Mouse (Mus musculus) heart, embryonic 11.5 days (tissue): ENCODE results near the gene Zfr2. TPM values are rescaled to one million over a fixed set of nuclear protein-coding genes. Genes with fewer than 3 reads are reported as not detected.
A peak's percentile ranks its signal among the peaks of the same experiment; 100 is the strongest.

Experiments used
- ATAC-seq: fragments of 200-750 bp; cut with Nextera tagmentation; replicated peaks from 2 replicates; pipeline ENCODE4 v1.8.0; 2017; ENCODE audit warnings: moderate library complexity; ENCODE audit not compliant: insufficient number of reproducible peaks, low FRiP score, low TSS enrichment
- H3K27ac ChIP-seq: fragments of 300-500 bp; sonication (generic); 2 replicates; pipeline ENCODE4 v1.5.1; 2014; ENCODE audit warnings: mild to moderate bottlenecking, low read depth, low read length
- H3K27me3 ChIP-seq: fragments of 300-500 bp; sonication (generic); 2 replicates; pipeline ENCODE4 v1.6.1; 2014; ENCODE audit warnings: mild to moderate bottlenecking, low read length, mixed read lengths; ENCODE audit not compliant: control insufficient read depth, insufficient read depth
- H3K36me3 ChIP-seq: fragments of 300-500 bp; sonication (generic); 2 replicates; pipeline ENCODE4 v1.6.1; 2014; ENCODE audit warnings: mild to moderate bottlenecking, low read length, moderate library complexity, mixed read lengths; ENCODE audit not compliant: control insufficient read depth, insufficient read depth
- H3K4me1 ChIP-seq: fragments of 300-500 bp; sonication (generic); 2 replicates; pipeline ENCODE4 v1.6.1; 2014; ENCODE audit warnings: low read length; ENCODE audit not compliant: control insufficient read depth, insufficient read depth
- H3K4me2 ChIP-seq: fragments of 300-500 bp; sonication (generic); 2 replicates; pipeline ENCODE4 v1.6.1; 2014; ENCODE audit warnings: mild to moderate bottlenecking, moderate library complexity
- H3K4me3 ChIP-seq: fragments of 300-500 bp; sonication (generic); 2 replicates; pipeline ENCODE4 v1.5.1; 2014; ENCODE audit warnings: low read depth, low read length
- H3K9ac ChIP-seq: fragments of 300-500 bp; sonication (generic); 2 replicates; pipeline ENCODE4 v1.6.1; 2014; ENCODE audit warnings: mild to moderate bottlenecking, low read depth, low read length, moderate library complexity
- H3K9me3 ChIP-seq: fragments of 300-500 bp; sonication (generic); replicated peaks from 2 replicates; pipeline ENCODE4 v1.6.1; 2016; ENCODE audit warnings: low read length; ENCODE audit not compliant: control insufficient read depth
- WGBS: fragments of 180-500 bp; shearing (Covaris S2); extraction: QIAGEN DNeasy Blood & Tissue Kit; methylation state at CpG from one replicate; pipeline ENCODE4 v1.1.7; 2014; ENCODE audit not compliant: insufficient replicate concordance; 5-methylcytosine and 5-hydroxymethylcytosine counted together
- polyA plus RNA-seq: library from polyadenylated mRNA; unstranded; fragments of >200 nt; fragmentation: Nextera tagmentation; extraction: Ambion mirVana; gene quantifications from 2 replicates; pipeline ENCODE4 v1.2.1, GENCODE M21; 2014

The Zfr2 gene
- polyA plus RNA-seq, 1 experiment from 2014 or later, result 2.3 TPM

DNA sequence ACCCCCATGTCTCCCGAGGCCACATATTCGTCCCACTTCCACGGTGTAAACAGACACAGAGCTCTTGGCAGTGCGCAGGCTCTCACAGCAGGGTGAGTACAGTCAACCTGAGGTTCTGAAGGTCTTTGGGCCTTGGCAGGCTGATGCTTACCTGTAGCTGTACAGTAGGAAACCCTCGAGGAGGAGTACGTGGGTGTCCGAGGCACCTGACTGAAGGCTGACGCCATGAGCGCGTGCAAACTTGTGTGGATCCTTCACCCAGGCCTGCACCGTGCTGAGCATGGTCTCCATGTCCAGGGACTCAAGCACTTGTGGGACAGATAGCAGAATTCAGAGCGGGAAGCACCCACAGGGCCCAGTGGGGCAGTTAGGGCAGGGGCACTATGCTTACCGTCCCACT lies 32.8 kb upstream of the Zfr2 start:
- Histone ChIP-seq H3K9ac (peak overlapping the region; percentile 47), H3K27ac (peak overlapping the region; percentile 43; the same call in 1 of the 2 replicates), H3K27me3 (peaks cover 5% of the 10 kb centered on the region; the same call in 1 of the 2 replicates), H3K36me3 (no peaks in the 10 kb centered on the region), H3K4me3 (no peak overlapping the region), H3K4me1 (peaks cover 40% of the 10 kb centered on the region), H3K4me2 (no peak overlapping the region), H3K9me3 (no peaks in the 10 kb centered on the region)
- no peak for ATAC-seq
- 78% methylated on average over 13 of the region's 13 CpGs for WGBS

DNA sequence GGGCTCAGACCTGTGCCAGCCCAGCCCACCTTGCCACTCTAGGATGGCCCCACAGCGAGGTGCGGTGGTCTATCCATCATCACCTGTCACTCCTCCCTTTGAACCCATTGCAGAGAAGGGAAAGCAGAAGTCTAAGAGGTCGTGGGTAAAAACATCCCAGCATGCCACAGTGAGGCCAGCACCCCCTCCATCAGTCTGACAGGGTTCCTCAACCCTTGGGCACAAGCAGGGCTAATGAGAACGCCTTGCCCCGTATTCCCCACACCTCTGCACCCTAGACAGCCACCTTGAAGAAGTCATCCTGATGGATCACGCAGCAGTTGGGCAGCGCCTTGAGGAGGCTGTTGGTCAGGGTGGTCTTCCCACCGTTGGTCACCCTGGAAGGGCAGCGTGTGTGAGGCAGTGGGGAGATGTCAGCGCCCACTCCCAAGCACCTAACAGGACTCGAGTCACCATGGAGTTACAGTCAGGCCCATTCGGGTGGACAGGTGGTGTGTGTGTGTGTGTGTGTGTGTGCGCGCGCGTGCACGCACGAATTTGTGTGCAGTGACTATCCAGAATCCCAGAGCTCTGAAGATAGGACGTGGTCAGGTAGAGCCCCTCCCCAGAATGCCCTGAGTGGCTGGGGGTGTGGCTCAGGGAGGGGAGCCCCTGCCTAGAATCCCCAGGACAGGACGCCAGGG lies 32.2 kb upstream of the Zfr2 start:
- Histone ChIP-seq H3K4me1 (peaks cover 40% of the 10 kb centered on the region), H3K27ac (peak overlapping the region; percentile 76), H3K9me3 (no peaks in the 10 kb centered on the region), H3K9ac (peak overlapping the region; percentile 58), H3K36me3 (no peaks in the 10 kb centered on the region), H3K27me3 (peaks cover 4% of the 10 kb centered on the region; the same call in 1 of the 2 replicates), H3K4me2 (0 out of 2 replicates have a peak overlapping the region, but pooled peaks have one; percentile 1), H3K4me3 (no peak overlapping the region)
- 67% methylated on average over 20 of the region's 20 CpGs for WGBS
- no peak for ATAC-seq

DNA sequence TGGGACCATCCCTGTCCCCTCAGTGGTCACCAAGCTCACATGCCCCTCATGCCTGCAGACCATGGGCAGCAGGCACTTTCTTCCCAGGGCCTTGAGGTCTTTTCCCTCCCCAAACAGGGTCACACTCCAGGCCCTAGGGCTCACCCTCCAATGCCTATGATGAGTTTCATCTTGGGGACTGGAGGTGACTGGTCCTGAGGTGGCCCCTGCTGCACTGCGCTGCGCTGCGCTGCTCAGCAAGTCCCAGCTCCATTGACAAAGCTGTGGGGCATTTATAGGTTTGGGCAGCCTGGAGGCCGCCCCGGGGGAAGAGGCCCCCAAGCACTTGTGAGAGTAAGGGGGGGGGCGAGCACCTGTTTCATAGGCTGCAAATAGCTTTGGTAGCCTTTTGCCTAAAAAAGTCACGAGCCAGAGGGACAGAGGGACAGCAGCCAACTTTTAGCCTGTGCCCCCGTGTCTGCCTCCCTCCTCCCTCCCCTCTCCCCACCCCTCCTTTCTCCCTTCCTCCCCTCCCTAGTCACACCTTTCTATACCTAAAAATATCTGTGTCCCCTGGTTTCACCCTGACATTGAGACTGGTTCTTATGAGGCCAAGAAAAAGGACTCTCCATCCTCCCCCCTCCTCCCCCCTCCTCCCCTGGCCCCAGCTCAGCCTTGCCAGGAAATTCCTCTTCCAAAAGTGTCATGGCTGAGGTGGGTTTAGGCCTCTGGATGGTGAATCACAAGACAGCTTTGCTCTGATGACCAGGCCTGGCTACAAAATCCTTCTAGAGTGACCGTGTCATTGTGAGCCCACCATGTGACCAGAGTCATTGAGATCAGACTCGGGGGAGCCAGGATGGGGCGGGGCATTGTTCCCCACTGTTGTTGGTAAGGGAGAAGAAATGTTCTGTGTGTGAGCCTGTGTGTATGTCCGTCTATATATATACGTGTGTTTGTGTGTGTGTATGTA lies 30.9 kb upstream of the Zfr2 start, which contains the start of gene Nmrk2:
Nmrk2 (minus strand) TSS at position 245 of the 952 bp plus-strand sequence.
- no peaks in the 10 kb centered on the region for H3K9me3 ChIP-seq
- peak within 1 kb of the TSS; percentile 58 for H3K9ac ChIP-seq
- H3K27me3 ChIP-seq, result peaks cover 2% of the 10 kb centered on the region; the same call in 1 of the 2 replicates
- peaks cover 35% of the 10 kb centered on the region for H3K4me1 ChIP-seq
- no peak within 1 kb of the TSS for H3K4me3 ChIP-seq
- 53% methylated on average over 13 of the region's 13 CpGs for WGBS
- 0 out of 2 replicates have a peak, but pooled peaks have one; percentile 8 for ATAC-seq
- H3K4me2 ChIP-seq, result peak within 1 kb of the TSS; percentile 42
- H3K27ac ChIP-seq, result peak within 1 kb of the TSS; percentile 76
- no peaks in the 10 kb centered on the region for H3K36me3 ChIP-seq

DNA sequence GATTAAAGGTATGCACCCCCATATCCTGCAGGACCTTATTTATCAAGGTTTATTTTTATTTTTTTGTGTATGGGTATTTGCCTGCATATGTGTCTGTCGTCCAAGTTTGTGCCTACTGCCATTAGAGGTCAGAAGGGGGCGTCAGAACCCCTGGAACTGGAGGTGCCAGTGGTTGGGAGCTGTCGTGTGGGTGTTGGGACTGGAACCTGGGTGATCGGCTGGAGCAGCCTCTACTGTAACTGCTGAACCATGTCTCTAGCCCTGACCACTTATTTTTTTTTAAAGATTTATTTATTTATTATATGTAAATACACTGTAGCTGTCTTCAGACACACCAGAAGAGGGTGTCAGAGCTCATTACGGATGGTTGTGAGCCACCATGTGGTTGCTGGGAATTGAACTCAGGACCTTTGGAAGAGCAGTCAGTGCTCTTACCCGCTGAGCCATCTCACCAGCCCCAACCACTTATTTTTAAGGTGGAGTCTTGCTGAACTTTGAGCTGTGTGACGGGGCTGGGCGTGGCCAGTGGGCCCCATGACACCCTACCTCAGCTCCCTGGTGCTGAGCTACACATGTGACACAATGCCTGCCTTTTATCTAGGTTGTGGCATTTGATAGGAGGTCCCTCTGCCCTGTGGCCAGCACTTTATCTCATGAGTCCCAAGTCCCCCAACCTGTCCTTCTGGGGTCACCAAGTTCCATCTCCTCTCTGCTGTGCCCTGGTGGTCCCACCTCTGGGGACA lies 29.8 kb upstream of the Zfr2 start:
- 0 out of 2 replicates have a peak, but pooled peaks have one; percentile 8 for ATAC-seq
- WGBS, result 63% methylated on average over 8 of the region's 8 CpGs
- Histone ChIP-seq H3K4me2 (no peak overlapping the region), H3K4me1 (peaks cover 31% of the 10 kb centered on the region), H3K27ac (peak overlapping the region; percentile 76; the same call in 1 of the 2 replicates), H3K27me3 (peaks cover 2% of the 10 kb centered on the region; the same call in 1 of the 2 replicates), H3K4me3 (no peak overlapping the region), H3K9ac (no peak overlapping the region), H3K9me3 (no peaks in the 10 kb centered on the region), H3K36me3 (no peaks in the 10 kb centered on the region)

DNA sequence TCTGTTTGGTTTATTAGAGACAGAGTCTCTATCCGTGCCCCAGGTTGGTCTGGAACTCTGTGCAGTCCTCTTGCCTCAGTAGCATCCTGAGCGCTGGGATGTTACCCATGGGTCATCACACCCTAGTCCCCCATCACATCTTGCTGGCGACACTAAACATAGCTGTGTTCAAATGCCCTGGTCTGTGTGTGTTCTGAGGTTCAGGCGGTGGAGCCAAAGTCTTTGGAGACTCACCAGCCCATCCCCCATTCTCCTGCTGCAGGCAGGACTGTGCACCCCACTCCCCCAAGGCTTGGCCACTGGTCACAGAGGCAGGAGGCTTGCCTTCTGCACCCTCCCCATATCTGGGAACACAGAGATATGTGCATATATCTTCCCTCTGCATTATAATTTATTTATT lies 28.8 kb upstream of the Zfr2 start:
- Histone ChIP-seq H3K9me3 (no peaks in the 10 kb centered on the region), H3K4me3 (no peak overlapping the region), H3K9ac (no peak overlapping the region), H3K27ac (no peak overlapping the region), H3K27me3 (peaks cover 2% of the 10 kb centered on the region; the same call in 1 of the 2 replicates), H3K4me2 (no peak overlapping the region), H3K36me3 (no peaks in the 10 kb centered on the region), H3K4me1 (peaks cover 27% of the 10 kb centered on the region)
- 54% methylated on average over 4 of the region's 4 CpGs for WGBS
- no peak for ATAC-seq

DNA sequence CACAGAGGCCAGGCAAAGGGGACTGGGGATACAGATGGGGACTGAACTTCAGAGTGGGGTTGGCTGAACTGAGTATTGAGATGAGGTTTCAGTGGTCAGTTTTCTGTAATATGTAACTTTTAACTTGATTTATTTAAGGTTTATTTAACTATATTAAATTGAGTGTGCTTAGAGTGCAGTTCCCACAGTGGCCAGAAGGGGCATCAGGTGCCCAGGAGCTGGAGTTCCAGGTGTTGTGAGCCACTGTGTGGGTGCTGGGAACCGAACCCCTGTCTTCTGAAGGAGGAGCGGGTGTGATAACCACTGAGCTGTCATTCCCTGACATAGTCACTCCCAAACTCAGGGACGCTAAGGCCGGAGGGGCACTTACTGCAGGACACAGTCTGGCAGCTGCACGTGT lies 22.8 kb upstream of the Zfr2 start:
- no peak overlapping the region for H3K27ac ChIP-seq
- 88% methylated on average over 5 of the region's 5 CpGs for WGBS
- H3K9ac ChIP-seq, result no peak overlapping the region
- ATAC-seq, result no peak
- no peaks in the 10 kb centered on the region for H3K27me3 ChIP-seq
- no peak overlapping the region for H3K4me2 ChIP-seq
- no peaks in the 10 kb centered on the region for H3K36me3 ChIP-seq
- no peaks in the 10 kb centered on the region for H3K4me1 ChIP-seq
- 0 out of 2 replicates have a peak, but pooled peaks cover 3% of the 10 kb centered on the region for H3K9me3 ChIP-seq
- H3K4me3 ChIP-seq, result no peak overlapping the region

DNA sequence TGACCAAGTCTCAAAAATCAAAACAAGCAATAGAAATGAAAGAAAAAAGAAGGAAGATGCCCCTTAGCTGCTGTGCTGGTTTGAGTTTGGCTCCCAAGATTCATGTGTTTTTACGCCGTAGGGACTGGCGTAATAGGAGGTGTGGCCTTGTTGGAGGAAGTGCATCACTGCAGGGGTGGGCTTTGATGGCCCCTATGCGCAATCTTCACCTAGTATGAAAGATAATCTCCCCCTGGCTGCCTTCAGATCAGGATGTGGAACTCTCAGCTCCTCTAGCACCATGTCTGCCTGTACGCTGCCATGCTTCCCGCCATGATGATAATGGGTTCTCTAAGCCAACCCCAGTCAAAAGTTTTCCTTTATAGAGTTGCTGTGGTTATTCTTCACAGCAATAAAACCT lies 16.7 kb upstream of the Zfr2 start:
- no peak overlapping the region for H3K9ac ChIP-seq
- no peak overlapping the region for H3K4me3 ChIP-seq
- H3K9me3 ChIP-seq, result no peaks in the 10 kb centered on the region
- no peaks in the 10 kb centered on the region for H3K36me3 ChIP-seq
- H3K4me1 ChIP-seq, result no peaks in the 10 kb centered on the region
- H3K27ac ChIP-seq, result no peak overlapping the region
- no peak overlapping the region for H3K4me2 ChIP-seq
- 82% methylated on average over 6 of the region's 6 CpGs for WGBS
- ATAC-seq, result no peak
- peaks cover 3% of the 10 kb centered on the region; the same call in 1 of the 2 replicates for H3K27me3 ChIP-seq

DNA sequence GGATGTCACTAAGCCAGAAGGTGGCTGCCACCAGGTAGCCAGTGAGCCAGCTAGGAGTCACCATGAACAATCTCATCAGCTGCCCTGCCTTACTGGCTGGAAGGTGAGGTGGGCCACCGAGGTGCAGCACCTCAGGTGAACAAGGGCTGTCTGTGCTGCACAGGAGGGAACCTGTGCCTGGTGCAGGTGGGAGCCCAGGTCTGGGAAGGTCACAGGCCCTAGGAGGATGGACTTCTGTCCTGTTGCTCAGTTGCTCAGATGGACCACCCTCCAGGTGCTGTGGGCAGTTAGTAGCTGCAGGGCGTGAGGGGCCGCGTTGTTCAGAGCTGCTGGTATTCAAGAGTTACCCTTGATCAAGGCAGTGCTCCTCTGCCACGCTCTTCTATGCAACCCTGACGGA lies 16.1 kb upstream of the Zfr2 start:
- WGBS, result 79% methylated on average over 6 of the region's 6 CpGs
- Histone ChIP-seq H3K9ac (no peak overlapping the region), H3K9me3 (no peaks in the 10 kb centered on the region), H3K36me3 (no peaks in the 10 kb centered on the region), H3K27ac (no peak overlapping the region), H3K4me2 (no peak overlapping the region), H3K4me1 (no peaks in the 10 kb centered on the region), H3K4me3 (no peak overlapping the region), H3K27me3 (peaks cover 3% of the 10 kb centered on the region; the same call in 1 of the 2 replicates)
- no peak for ATAC-seq
